23 mouse cellular contexts compared by ENCODE assay signal in the genomic region with DNA sequence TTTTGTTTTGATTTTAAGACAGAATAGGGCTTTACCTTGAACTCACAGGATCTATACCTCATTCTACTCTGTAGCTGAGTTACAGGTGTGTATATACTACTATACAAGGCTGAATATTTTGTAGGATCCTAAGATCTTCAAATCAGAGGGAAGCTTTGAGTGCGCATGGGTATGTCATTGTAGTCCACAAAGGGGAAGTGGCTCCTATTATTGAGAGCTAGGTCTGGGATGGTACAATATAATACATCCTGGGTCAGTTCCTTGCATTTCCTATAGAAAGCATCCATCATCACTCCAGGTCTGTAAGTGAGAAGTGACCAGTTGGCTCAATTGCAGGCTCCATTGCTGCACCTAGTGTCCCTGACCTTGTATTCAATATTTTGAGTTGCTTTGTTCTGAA.
DNase-seq lines count a peak whose midpoint lies in the region; ATAC-seq lines count a peak whose summit lies in the region.
"Had no signal": no experiment of that assay in that cellular context is flagged by ENCODE, and none has a peak within 500 bp of the region (broad histone marks: within the 10 kb centered on the region; RNA-seq: fewer than 3 reads in every experiment).

No protein-coding gene starts in this region.

- H3K9ac ChIP-seq in forebrain, embryonic 16.5 days (replicated peaks; ENCODE audit: low read depth, low read length) = no peak overlapping the region

- peak; percentile 25 to 62 for DNase-seq in adrenal gland, adult (ENCODE audit: inconsistent age in 2 of 2, low spot score in 1 of 2)
- DNase-seq in adrenal gland, postnatal 4 days (ENCODE audit: low spot score in 2 of 2) = no peak
- DNase-seq in layer of hippocampus, adult 9-10 months (ENCODE audit: low spot score) = no peak
- DNase-seq in right cerebral cortex, adult 2 months (ENCODE audit: low spot score in 2 of 2) = no peak
- DNase-seq: adrenal gland, adult 2 months; adrenal gland, adult 8-10 months; adrenal gland, postnatal 14 days; adrenal gland, postnatal 25 days; adrenal gland, postnatal 36 days; B cell, adult 2 months; cerebellum, adult 11 months; cerebellum, adult 11-12 months; cerebellum, adult 18-20 months; cerebellum, adult 2 months had no signal

- no peaks in the 10 kb centered on the region for H3K9me3 ChIP-seq in forebrain, embryonic 16.5 days (ENCODE audit: control insufficient read depth, low read length)
- H3K9me3 ChIP-seq: G1E had no signal

- H3K4me3 ChIP-seq in forebrain, embryonic 16.5 days (replicated peaks; ENCODE audit: low read length) = no peak overlapping the region

- H3K4me2 ChIP-seq in forebrain, embryonic 16.5 days (ENCODE audit: low read length) = no peak overlapping the region

- no peaks in the 10 kb centered on the region for H3K4me1 ChIP-seq in forebrain, embryonic 16.5 days (replicated peaks; ENCODE audit: control insufficient read depth, insufficient read depth, low read length)

- H3K36me3 ChIP-seq in forebrain, embryonic 16.5 days (ENCODE audit: control insufficient read depth, insufficient read depth) = no peaks in the 10 kb centered on the region
- H3K36me3 ChIP-seq: G1E had no signal

- no peaks in the 10 kb centered on the region for H3K27me3 ChIP-seq in forebrain, embryonic 16.5 days (replicated peaks; ENCODE audit: control insufficient read depth, insufficient read depth, low read length)
- H3K27me3 ChIP-seq: CH12.LX had no signal

- no peak overlapping the region for H3K27ac ChIP-seq in forebrain, embryonic 16.5 days (ENCODE audit: low read length)

- peak; percentile 61; the same call in 1 of the 2 replicates for ATAC-seq in granulocyte monocyte progenitor cell, adult 5-6 weeks (replicated peaks; ENCODE audit: poor library complexity, severe bottlenecking)
- ATAC-seq in megakaryocyte, adult 5-6 weeks (ENCODE audit: poor library complexity, severe bottlenecking) = peak; percentile 52
- ATAC-seq in megakaryocyte progenitor cell, adult 5-6 weeks (replicated peaks; ENCODE audit: poor library complexity) = peak; percentile 54
- no peak for ATAC-seq in forebrain, embryonic 16.5 days
- ATAC-seq: activated CD4-positive, CD25-positive, alpha-beta regulatory T cell, adult 4 months; CD4-positive, CD25-positive, alpha-beta regulatory T cell, adult 4 months; Patski had no signal

- WGBS in forebrain, embryonic 16.5 days = 95% methylated on average over 1 of the region's 1 CpGs

Comparison
In these comparisons a context has a peak if more than half of its experiments do, and no peak if none do; other contexts are left out.
1. DNase-seq: peak in adrenal gland, adult (2 of 2); none in adrenal gland, postnatal 4 days (0 of 2), layer of hippocampus, adult 9-10 months (single experiment) and right cerebral cortex, adult 2 months (0 of 2).